Mouse (Mus musculus): ENCODE measurements around the gene Epha6. TPM values are rescaled to one million over a fixed set of nuclear protein-coding genes. Genes with fewer than 3 reads are reported as not detected.

Epha6 gene
- not detected for total RNA-seq (2023)

GRCm38 (mm10) chr16:60605061-60605831 is at the start of gene Epha6:
TSS of gene Epha6 (minus strand) at chr16:60605531.

DNA sequence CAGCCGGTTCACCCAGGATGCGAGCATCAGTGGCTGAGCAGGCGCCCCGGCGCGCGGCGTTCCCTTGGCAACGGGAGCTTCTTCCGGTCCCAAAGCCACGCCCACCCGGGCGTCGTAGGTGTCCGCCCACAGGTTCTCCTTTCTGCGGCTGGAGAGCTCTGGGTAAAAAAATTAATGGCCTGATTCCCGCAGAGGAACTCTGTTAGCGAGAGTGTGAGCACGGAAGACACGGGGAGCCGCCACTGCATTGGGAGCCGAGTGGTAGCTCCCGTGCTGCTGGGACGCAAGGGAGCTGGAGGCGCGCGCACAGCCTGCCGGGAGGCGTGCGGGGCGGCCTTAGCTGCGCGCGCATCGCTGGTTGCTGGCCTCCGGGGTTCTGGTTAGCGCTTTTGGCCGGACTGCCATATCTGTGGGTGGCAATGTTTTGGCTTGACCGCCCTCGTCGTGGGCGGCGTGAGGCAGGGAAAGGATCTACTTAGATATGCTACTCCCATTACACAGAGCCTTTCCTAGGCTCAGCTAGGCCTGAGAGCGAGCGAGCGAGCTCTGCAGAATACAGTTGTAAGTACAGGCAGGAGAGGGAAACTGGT is 966.1 kb downstream of the Epha6 start, which contains the start of gene Arl6:
TSS of gene Arl6 (minus strand) at position 290 of the 590 bp plus-strand sequence.

Data from monocyte, adult 59 days (primary cell).